Mouse (Mus musculus) layer of hippocampus, adult 18-20 months (tissue): Measurements from ENCODE around the gene Hsf4. TPM values are rescaled to one million over a fixed set of nuclear protein-coding genes. Genes with fewer than 3 reads are reported as not detected.
"Not testable (repeated sequence)": the region's sequence is repeated elsewhere in the genome, so short reads cannot be mapped to it uniquely, and the experiment has no call there.

Source experiments
- DNase-seq, 2 experiments: peaks; one replicate each; pipeline ENCODE4 v3.0.0; 2022; ENCODE audit warnings: low spot score in 2 of 2
- long read RNA-seq: library from polyadenylated mRNA; stranded (forward); transcript quantifications from one replicate; pipeline ENCODE4 v2.0.0, GENCODE M21; 2021
- total RNA-seq, 2 experiments: library from RNA; stranded (reverse); gene quantifications; 2 replicates each; pipeline ENCODE4 v1.2.3; 2021

Hsf4 gene
- 10 to 100 TPM; 11.5 to 13.0 TPM for total RNA-seq
- long read RNA-seq, transcript Hsf4-201 (13 exons, 1,739 nt): major isoform, 7 of 13 reads
- long read RNA-seq, partial matches to known transcripts: 2 of 13 reads
- long read RNA-seq, other reads (novel, unspliced or antisense): 3 of 13 reads

DNA sequence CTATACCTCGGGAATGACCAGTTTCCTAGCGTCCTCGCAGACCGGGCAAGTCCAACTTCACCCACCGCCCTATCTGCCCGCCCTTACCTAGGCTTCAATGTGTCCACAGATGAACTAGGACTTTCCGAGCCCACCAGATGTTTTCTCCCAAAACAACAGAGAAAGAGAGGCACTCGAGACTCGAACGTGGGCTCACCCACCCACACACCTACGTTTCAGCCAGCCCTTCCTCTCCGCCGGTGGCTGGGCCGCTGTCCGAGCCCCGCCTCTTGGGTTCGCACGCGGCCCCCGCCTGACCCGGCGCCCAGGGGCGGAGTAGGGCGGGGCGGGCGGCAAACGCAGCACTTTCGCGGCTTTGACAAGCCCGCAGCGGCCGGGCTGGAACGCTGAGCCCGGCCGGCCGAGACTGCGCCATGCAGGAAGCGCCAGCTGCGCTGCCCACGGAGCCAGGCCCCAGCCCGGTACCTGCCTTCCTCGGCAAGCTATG lies at the start of gene Hsf4:
Hsf4 (plus strand) TSS at position 341 of the 487 bp plus-strand sequence.
- DNase-seq: peak in 1 of 2 experiments; percentile 50

DNA sequence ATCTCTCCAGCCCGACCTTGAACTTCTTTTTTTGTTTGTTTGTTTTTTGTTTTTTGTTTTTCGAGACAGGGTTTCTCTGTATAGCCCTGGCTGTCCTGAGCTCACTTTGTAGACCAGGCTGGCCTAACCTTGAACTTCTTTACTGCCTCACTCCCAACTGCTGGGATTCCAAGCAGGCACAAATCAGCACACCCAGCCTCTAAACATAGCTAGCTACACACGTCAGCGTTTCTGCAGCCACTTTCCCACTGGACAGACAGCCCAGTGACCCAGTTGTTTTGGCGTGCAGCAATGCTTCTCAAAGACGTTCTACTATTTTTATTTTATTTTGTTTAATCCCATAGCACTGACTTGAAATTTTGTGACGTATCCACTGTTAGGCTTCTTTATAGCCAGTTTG lies 45.8 kb upstream of the Hsf4 start:
- no peak for DNase-seq

GRCm38 (mm10) chr8:105224413-105225271 lies 45.0 kb upstream of the Hsf4 start, which contains the start of gene D230025D16Rik:
TSS of gene D230025D16Rik (plus strand) at chr8:105225145.
- DNase-seq: peak; percentile 88 to 95

- DNase-seq: no peak
Observed at GRCm38 (mm10) chr8:105225272-105225593, 44.4 kb upstream of the Hsf4 start.

DNA sequence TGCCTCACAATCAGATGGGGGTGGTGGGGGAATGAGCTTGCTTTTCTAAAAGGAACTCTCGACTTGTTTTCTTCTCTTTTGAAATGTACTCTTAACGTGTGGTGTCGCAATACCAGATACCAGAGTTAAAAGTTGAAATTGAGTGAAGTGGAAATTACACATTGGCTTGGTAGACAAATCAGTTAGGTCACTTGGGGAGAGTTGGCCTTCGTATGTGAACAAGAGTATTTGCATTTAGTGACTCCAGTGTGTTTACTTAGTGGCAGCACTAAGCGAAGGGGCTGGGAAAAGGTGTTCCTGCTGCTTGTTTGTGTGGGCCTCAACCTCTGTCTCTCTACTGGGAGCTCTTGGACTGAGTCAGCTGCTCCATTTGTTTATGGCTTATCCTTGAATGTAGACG lies 43.7 kb upstream of the Hsf4 start:
- DNase-seq: no peak

DNA sequence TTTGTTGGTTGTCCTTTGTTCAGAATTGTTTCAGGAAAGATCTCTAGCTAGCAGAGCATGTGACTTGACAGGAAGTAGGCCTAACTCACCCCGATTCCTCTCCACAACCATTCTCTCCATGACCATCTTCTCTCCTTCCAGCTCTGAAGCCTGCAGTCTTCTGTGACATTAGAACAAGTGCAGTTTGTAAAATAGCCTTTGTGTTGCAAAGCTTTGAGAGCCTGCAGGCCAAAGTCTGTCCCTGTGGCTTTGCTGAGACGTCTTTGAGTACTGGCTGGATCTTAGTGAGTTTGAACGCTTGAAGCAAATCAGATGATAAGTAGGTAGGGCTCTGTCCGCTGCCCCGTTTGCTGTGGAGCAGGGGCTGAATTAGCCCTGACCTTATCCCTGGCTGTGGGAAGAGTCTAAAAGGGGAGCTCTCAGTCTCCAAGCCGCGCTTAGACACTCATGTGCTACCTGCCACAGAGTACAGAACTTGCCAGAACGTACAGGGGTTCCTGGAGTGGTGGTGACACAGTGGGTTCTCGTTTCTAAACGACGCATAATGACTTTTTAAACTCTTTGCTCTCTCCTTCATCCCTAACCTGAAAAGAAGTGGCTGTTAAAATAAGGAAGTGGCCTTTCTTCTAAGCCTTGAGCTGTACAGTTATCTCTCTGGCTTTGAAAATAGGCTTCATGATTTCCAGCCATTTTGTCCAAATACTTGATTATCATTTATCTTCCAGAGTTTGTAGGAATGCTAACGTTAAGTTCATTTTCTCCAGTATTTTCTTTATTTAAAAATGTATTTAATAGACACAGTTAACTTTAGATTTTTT lies 37.9 kb upstream of the Hsf4 start:
- no peak for DNase-seq

DNA sequence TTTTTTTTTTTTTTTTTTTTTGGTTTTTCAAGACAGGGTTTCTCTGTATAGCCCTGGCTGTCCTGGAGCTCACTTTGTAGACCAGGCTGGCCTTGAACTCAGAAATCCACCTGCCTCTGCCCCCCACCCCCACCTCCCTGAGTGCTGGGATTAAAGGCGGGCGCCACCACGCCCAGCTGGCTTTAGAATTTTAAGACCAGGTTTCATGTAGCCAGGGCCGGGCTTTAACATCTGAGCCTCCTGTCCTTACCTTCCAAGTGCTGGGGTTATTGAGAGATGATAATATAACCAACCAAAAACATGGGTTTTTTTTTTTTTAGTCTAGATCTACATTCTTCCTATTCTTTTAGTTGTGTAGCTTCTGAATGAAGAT lies 37.3 kb upstream of the Hsf4 start:
- DNase-seq: not testable (repeated sequence)

DNA sequence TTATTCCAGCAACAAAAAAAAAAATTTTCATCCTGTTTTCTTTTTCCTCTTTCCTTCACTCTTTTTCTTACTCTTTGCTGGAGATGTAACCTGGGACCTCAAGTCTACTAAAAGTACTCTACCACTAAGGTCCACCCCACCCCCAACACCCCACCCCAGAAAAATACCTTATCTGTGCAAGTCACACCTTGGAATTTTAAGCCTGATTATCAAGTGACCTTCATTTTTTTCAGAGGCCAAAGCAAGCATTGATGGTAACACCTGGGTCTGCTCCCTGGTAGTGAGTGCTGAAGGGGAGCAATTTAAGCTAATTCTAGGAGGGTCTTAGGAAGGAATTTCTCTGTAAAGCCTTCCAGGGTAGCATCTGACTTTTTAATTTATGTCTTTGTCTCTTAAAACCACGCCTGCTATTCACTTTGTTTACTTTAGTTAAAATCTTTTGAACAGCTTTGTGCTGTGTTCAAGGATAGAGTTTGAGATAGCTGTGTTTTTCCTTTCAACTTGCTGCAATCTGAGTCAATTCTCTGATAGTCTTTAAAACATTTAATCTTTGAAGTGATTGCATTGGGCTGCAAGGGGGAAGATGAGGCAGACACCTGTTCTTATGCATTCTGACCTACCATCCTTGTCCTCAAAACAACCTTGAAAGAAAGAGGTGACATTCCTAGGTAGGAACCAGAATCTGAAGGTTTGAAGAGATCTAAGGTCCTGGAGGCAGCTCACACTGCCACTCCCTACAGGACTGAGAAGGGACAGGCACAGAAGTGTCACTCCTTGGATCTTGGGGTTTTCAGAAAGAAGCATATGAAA lies 36.3 kb upstream of the Hsf4 start:
- DNase-seq: no peak

GRCm38 (mm10) chr8:105235206-105235605 lies 34.4 kb upstream of the Hsf4 start:
- no peak for DNase-seq

DNA sequence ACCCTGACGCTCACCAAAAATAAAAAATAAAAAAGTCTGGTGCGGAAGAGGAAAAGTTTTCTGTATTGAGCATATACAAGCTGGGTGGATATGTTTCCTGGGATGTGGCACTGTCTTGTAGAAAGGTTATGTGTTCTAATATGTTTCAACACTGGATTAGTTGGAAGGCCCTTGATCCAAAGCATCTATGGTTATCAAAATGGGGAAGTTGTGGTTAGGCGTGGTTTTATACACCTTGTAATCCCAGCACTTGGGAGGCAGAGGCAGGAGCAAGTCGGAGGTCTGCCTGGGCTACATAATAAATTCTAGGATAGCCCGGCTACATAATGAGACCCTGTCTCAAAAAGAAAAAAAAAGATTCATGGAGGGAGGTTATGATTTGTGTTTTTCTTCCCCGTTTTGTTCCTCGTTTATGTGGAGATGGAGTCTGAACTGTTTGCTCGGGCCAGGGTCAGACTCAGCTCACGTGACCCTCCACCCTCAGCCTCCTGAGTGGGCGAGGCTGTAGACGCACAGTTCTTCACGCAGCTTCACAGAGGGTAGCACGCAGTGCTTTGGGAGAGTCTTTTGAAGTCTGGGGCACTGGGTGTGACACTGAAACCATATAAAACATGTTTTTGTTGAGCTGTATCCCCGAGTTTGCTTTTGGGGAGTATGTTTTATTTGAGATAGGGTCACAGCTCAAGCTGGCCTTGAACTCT lies 32.0 kb upstream of the Hsf4 start:
- DNase-seq: no peak

DNA sequence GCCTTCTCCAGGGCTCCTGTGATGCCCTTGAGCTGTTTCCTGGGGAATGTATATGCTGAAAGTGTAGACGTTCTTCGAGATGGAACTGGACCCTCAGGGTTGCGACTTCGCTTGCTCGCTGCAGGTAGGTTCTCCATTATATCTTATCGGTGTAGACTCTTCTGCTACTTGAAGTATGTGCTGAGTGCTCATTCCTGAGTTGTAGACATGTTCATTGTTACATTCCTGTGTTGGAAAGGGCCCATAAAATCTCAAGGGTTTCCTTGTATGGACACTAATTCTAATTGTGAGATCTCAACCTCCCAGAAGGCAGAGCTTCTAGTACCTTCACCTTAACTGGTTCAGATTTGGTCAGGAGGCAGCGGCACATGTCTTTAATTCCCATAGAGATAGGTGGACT lies 28.6 kb upstream of the Hsf4 start:
- no peak for DNase-seq

- no peak for DNase-seq
Observed at GRCm38 (mm10) chr8:105251954-105252353, 17.6 kb upstream of the Hsf4 start.

- DNase-seq: no peak
Observed at GRCm38 (mm10) chr8:105252680-105253537, 16.7 kb upstream of the Hsf4 start.

- peak in 1 of 2 experiments; percentile 24 for DNase-seq
Observed at GRCm38 (mm10) chr8:105253766-105254151, 15.8 kb upstream of the Hsf4 start.

DNA sequence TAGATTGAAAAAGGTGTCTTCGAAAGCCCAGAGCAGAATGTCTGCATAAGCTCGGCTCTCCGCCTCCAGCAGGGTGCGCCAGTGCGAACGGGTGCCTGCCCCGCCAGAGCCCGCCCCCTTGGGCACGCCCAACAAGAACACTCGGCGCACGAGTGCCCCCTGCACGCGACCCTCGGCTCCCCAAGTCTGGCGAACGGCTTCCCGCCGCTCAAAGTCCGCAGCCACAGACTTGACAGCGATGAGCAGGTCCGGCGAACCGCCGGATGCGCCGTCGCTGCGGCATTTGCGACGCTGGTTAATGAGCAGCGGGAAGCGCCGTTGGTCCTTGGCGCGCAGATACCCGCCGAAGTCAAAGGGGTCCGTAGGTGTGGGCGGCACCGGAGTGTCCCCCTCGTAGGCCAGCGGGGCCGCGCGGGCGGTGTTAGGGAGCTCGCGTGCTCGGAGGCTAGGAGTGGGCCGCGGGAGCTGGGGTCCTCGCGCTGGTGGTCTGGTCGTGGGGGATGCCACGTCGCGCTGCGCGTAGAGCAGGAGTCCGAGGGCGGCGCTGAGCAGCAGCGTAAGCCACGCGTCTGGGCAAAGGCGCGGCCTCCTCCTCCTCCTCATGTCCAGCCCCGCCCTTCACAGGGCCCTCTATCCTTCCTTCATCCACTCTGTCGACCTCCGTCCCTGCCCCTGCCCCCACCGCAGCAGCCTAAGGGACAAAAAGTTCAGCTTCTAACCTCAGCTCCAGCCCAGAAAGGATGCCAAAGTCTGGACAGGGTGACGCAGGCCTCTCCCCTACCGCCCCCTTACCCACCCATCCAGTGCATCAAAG lies 15.2 kb upstream of the Hsf4 start:
- peak; percentile 87 to 91 for DNase-seq

DNA sequence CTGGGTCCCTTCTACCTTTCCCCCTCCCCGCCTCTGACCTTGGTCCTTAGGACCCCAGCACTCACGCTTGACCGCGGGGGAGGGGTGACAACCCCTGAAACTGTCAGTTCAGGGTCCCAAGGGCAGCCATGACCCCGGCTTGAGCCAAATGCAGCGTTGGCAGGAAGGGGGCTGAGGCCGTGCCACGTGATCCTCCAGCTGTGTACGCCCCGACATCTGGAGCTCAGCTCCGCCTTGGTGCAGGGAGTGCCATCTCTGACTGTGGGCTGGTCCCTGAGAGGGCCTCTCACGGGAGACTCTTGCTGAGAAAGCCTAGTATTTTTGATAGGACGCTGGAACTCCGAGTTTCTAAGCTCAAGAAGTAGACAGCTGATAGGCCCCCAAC lies 14.6 kb upstream of the Hsf4 start, which contains the start of gene B3gnt9:
B3gnt9 (minus strand) TSS at position 188 of the 385 bp plus-strand sequence.
- peak in 1 of 2 experiments; percentile 44 for DNase-seq

GRCm38 (mm10) chr8:105257318-105258114 lies 12.1 kb upstream of the Hsf4 start:
- no peak for DNase-seq
